Mouse (Mus musculus) adrenal gland, adult 8-10 months (tissue): ENCODE measurements around the gene Smarcd1. TPM values are rescaled to one million over a fixed set of nuclear protein-coding genes. Genes with fewer than 3 reads are reported as not detected.
"Not testable (repeated sequence)": the region's sequence is repeated elsewhere in the genome, so short reads cannot be mapped to it uniquely, and the experiment has no call there.

ENCODE experiments used
- DNase-seq: peaks from one replicate; pipeline ENCODE4 v3.0.0; 2022
- total RNA-seq, 4 experiments: library from RNA; stranded (reverse); gene quantifications; 2 replicates each; pipeline ENCODE4 v1.2.4; 2022

Smarcd1 gene
- total RNA-seq, 4 experiments from 2014 or later: 45.2 to 90.5 (median 62.8) TPM

DNA sequence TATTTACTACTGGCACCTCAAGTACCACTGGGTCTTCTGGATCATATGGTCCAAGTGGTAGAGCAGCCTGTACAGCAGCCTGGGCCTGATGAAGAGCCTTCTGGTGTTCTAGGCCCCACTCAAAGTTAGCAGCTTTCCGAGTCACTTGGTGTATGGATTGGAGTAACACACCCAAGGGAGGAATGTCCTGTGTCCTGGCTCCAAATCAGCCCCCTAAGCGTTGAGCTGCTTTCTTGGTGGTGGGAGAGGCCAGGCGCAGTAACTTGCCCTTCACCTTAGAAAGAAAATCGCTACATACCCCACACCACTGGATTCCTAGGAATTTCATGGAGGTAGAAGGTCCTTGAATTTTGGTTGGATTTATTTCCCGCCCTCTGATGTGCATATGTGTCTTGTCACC is 17.8 kb upstream of the Smarcd1 start:
- DNase-seq: no peak

- no peak for DNase-seq
Observed at GRCm38 (mm10) chr15:99688712-99689111, 13.2 kb upstream of the Smarcd1 start.

DNA sequence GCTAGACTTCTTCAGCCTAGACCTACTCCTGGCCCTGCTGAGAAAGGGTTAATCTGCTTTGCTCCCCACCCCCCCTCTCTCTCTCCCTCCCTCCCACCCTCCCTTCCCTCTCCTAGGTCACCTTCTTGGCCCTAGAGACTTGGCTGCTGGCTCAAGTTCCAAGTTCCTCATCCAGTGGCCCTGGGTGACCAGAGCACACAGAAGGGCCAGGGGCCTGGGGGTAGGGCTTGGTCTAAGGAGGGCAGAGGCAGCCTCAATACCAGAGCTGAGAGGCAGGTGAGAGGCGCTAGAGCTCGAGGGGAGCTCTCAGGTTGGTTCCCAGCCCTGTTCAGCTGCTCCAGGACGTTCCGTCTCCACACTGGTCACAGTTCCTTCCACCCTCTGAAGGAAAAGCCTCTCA is 11.0 kb upstream of the Smarcd1 start:
- no peak for DNase-seq

DNA sequence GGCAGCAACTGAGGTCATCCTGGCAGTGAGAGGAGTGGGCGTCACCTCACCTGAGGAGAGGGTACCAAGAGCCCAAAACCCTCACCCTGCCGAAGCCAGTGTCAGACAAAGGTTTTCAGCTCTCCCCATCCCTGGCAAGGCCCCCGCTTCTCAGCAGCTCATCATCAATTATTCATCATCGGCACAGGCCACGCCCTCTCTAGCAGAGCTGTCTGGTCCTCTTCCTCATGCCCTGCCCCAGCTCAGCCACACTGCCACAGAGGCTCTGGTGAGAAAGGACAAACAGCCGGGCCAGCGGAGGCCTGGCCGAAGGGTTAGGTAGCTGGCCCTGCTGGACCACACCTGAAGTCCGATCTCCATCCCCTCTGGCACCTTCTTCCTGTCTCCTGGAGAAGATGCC is 10.0 kb upstream of the Smarcd1 start:
- no peak for DNase-seq

GRCm38 (mm10) chr15:99697309-99697708 is 4.6 kb upstream of the Smarcd1 start:
- no peak for DNase-seq

GRCm38 (mm10) chr15:99698533-99699085 is 3.3 kb upstream of the Smarcd1 start:
- DNase-seq: no peak

GRCm38 (mm10) chr15:99699715-99700114 is 2.2 kb upstream of the Smarcd1 start:
- no peak for DNase-seq

GRCm38 (mm10) chr15:99700219-99701106 is 1.5 kb upstream of the Smarcd1 start:
- no peak for DNase-seq

- DNase-seq: not testable (repeated sequence)
Observed at GRCm38 (mm10) chr15:99701640-99701998, 310 bp upstream of the Smarcd1 start.

- DNase-seq: no peak
Observed at GRCm38 (mm10) chr15:99703104-99703503, 1.2 kb downstream of the Smarcd1 start.

DNA sequence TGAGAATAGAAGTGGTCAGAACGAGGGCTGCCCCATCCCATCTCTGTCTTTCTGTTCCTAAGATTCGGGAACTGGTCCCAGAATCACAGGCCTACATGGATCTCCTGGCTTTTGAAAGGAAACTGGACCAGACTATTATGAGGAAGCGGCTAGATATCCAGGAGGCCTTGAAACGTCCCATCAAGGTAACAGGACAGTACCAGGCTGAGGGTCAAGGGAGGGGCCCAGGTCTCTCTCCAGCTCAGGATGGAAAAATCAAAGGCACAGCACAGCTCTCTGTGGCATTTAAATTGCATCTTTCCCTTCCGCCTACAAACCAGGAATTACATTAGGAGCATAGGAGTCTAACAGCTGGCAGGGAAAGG is 1.7 kb downstream of the Smarcd1 start:
- peak; percentile 60 for DNase-seq

- DNase-seq: peak; percentile 70
Observed at GRCm38 (mm10) chr15:99704041-99704681, 2.2 kb downstream of the Smarcd1 start.

DNA sequence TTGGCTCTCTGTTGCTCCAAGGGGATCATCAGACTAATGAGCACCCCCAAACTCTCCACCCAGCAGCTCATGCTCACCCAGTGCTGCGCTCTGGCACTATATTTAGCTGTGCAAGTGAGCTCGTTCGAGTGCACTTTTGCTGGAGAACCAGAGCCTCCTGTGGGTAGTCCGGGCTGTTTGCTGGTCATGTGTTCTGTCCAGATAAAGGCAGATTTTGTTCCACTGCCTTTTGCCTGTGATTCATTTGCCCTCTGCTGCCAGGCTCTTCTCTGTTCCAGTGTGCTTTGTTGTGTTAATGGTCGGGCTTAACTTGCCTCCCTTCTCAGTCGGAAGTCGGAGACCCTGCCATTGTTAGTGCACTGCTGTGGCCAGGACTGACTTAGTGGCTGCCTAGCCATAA is 3.0 kb downstream of the Smarcd1 start:
- no peak for DNase-seq

GRCm38 (mm10) chr15:99705440-99706048 is 3.6 kb downstream of the Smarcd1 start, which contains the start of gene Gm17349:
Gene Gm17349 (minus strand): TSS chr15:99705490.
- peak; percentile 62 for DNase-seq

- DNase-seq: no peak
Observed at GRCm38 (mm10) chr15:99708176-99708575, 6.2 kb downstream of the Smarcd1 start.

DNA sequence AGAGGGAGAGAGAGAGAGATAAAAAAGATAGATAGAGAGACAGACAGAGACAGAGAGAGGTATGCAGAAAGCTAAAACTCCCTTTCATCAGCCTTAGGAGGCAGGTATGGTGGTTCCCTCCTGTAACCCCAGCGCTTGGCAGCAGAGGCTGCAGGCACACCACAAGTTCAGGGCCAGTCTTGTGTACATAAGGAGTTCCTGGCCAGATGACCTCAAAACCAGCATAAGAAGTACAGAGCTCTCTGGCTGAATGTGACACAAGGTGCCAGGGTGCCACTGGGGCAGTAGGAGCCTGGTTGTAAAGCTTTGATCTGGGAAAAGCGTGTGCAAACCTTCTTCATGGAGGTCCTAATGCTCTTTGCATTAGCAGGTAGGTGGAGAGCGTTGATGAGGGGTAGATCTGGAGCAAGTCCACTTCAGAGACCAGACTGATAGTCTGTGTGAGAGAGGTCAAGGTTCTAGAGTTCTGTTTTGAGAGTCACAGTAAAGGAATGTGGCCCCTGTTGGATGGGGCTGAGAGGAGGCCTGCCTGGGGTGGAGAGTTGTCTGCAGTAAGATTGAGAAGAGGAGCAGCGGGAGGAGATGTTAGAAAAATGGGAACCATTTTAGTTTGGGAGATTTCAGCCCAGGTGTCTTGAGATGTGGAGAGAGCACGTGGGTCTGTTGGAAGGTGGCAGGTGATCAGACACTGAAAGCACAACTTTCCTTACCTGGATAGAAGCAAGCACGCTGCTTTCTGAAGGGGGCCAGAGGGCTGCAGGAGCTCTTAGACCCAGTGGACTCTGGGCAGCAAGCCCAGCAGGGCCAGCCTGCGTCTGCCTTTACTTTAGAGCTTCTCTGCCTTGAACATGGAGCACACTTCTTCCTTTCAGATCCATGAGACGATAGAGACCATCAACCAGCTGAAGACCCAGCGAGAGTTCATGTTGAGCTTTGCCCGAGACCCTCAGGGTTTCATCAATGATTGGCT is 8.6 kb downstream of the Smarcd1 start:
- peak; percentile 50 for DNase-seq

DNA sequence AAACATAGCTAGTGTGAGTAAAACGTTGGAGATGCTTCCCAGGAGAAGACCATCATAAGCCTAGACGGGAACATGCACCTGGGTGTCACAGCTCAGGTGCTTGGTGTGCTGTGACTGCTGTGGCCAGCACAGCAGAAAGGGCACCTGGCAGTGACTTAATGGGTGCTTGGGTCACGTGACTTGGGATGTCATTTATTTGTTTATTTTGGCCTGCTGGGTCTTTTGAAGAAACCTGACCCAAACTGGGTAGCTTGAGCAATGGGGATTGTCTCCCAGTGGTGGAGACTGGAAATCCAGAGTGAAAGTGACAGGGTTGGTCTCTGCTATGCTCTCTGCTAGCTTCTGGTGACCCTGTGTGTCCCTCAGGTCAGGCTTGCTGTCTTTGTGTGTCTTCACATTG is 9.6 kb downstream of the Smarcd1 start:
- DNase-seq: no peak

DNA sequence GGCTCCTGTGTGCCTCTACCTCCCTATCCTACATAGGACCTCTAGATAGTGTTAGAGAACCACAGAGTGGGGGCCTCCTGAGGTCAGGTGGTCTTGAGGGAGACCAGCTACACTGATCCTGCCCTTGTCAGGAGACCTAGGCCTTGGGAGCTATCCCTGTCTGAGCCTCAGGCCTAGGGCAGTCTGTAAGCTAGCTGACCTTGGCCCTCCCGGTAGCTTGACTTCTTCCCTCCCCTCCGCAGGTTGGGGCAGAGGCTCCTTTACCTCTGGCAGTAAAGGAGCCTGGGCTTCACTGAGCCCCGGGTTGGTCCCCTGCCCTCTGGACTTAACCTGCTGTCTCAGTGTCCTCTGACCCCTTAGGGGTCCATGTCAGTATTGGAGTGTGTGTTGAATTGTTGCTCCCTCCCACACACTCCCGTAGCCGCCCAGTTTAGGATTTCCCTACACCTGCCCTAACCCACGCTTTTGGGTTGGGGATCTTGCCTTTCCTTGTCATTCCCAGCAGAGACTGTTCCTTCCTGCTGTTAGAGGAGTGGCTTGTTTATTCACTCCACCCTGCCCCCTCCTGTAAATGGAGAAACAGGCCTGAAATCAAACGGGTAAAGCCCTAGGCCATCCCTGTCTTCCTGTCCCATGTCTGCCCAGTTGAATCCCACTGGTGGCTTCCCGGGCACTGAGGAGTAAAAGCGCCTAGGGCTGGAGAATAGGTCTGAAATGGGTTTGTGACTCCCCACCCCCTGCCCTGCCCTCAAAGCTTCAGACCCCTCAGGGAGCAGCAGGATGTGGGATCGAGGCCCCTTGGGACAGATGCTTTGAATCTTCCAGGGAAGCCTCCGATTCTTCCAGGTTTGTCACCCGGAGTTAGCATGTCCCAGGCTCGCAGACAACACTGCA is 11.0 kb downstream of the Smarcd1 start:
- no peak for DNase-seq

DNA sequence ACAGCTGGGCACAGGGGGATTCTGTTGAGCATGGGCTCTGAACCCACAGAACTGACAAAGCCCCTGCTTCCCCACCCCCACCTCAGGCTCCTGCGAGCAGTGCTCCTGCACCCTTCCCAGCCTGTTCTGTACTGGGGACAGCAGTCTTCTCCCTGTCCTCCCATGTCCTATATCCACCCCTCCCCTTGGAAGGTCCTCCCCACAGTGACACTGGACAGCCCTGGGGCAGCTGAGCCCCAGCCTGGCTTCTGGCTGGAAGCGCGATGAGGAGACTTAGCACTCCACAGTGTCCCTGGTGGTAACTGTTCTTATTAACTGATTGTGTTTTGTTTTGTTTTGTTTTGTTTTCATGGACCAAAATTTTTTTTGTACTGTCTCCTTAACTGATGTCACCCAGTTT is 11.6 kb downstream of the Smarcd1 start:
- no peak for DNase-seq

- peak; percentile 83 for DNase-seq
Observed at GRCm38 (mm10) chr15:99714206-99714605, 12.3 kb downstream of the Smarcd1 start.

DNA sequence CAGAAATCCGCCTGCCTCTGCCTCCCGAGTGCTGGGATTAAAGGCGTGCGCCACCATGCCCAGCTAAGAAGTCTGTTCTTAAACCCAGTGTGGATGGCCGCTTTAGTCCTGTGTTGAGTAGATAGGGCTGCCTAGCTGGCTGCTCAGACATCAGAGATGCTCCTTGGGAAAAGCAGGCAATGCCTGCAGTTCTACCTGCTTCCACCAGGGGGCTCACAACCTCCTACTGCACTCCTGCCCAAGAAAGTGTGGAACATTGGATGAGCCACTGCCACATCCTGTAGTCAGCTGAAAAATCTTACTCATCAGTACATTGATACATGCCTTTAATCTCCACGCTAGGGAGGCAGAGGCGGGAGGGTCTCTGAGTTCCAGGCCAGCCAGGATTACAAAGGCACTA is 12.9 kb downstream of the Smarcd1 start:
- peak; percentile 74 for DNase-seq
